Mouse (Mus musculus) megakaryocyte, embryonic 14.5 days (primary cell): ENCODE results near the gene 1700056E22Rik.

Experiments
- FLI1 ChIP-seq: IDR thresholded peaks from 2 replicates; pipeline ENCODE4 v1.6.1; 2012; ENCODE audit warnings: low read length, inconsistent platforms, mixed read lengths
- GATA1 ChIP-seq: IDR thresholded peaks from 3 replicates; pipeline ENCODE4 v1.6.1; 2012; ENCODE audit warnings: mixed read lengths, low read length, inconsistent platforms, borderline replicate concordance

GRCm38 (mm10) chr1:184043391-184043790 is 9.3 kb upstream of the 1700056E22Rik start:
- TF ChIP-seq GATA1 (no peak), FLI1 (no peak)
